ENCODE assay signal across 8 mouse cellular contexts in the genomic region with DNA sequence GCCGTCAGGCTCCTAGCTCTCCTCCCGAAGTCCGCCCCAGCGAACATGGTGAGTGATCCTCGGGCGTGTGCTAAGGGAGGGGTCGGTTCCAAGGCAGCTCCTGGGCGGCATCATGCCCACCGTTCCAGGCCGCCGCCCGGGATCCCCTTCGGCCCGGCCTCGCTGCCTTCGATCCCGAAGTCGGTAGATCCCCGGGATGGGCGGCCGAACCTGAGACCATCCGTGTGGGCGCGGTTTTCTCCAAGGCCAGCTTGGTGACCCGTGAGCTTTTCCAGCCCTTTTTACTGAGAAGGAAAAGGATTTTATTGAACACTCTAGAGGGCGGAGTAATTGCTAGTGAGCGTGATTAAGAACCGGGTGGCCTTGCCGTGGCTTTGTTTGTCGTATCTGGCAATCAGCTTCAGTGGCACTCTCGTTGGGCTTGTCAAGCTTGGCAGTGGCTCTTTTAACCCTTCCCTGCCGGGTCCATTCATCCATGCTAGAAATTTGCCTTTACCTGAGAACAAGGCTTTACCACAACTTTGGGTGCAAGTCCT. TPM values are rescaled to one million over a fixed set of nuclear protein-coding genes. Genes with fewer than 3 reads are reported as not detected.
DNase-seq lines count a peak whose midpoint lies in the region; ATAC-seq and TF ChIP-seq lines count a peak whose summit lies in the region.

No protein-coding gene starts in this region.

- peak overlapping the region; percentile 90 for H3ac ChIP-seq in C2C12 (ENCODE audit: control insufficient read depth, insufficient read length, low read depth)

- H3K27ac ChIP-seq in limb, embryonic 10.5 days = peak overlapping the region; percentile 98

- peak overlapping the region; percentile 81 for H3K4me3 ChIP-seq in C2C12 (ENCODE audit: insufficient read depth, poor library complexity, severe bottlenecking)
- H3K4me3 ChIP-seq in limb, embryonic 10.5 days = peak overlapping the region; percentile 73

- no peaks in the 10 kb centered on the region for H3K9me3 ChIP-seq in limb, embryonic 10.5 days (replicated peaks)

- intact Hi-C loops in gastrocnemius, postnatal 36 days (cut with DNase I) = loop anchor here (5.0 kb wide), 1 partner anchor 52 kb away; no protein-coding TSS in a partner anchor
- intact Hi-C loops in gastrocnemius, postnatal 14 days (cut with DNase I; ENCODE audit: low total_unique reads) = no loop called here

- ATAC-seq in megakaryocyte-erythroid progenitor cell, adult 5-6 weeks (replicated peaks; ENCODE audit: low FRiP score, low TSS enrichment, poor library complexity, severe bottlenecking) = peak; percentile 49

- under 1% methylated on average over 32 of the region's 32 CpGs for WGBS in limb, embryonic 10.5 days

- no peaks in the 10 kb centered on the region for H3K27me3 ChIP-seq in C2C12 (ENCODE audit: control insufficient read depth, insufficient read depth, insufficient read length)
- no peaks in the 10 kb centered on the region for H3K27me3 ChIP-seq in limb, embryonic 10.5 days (ENCODE audit: low read depth, poor library complexity, severe bottlenecking)

- peaks cover 50% of the 10 kb centered on the region for H3K79me3 ChIP-seq in C2C12 (ENCODE audit: low read depth)

- peak; percentile 10 to 19 for DNase-seq in gastrocnemius, adult 8-10 months (ENCODE audit: low spot score in 2 of 2)
- no peak for DNase-seq in gastrocnemius, postnatal 36 days
- DNase-seq in brain, adult 2 months (ENCODE audit: low read depth, low spot score) = peak; percentile 73
- DNase-seq in frontal cortex, adult 2 months (ENCODE audit: extremely low spot score in 1 of 2, low spot score in 1 of 2) = peak; percentile 18 to 42
- no peak for DNase-seq in limb, embryonic 10.5 days (ENCODE audit: low spot score)
- no peak for DNase-seq in gastrocnemius, postnatal 14 days

- no peak for TF ChIP-seq CTCF in C2C12 (IDR thresholded peaks at IDR 0.05; ENCODE audit: control insufficient read depth, insufficient read depth, insufficient read length)

- H3K79me2 ChIP-seq in C2C12 (ENCODE audit: control insufficient read depth, insufficient read depth) = peaks cover 53% of the 10 kb centered on the region

- no peaks in the 10 kb centered on the region for H3K36me3 ChIP-seq in C2C12 (ENCODE audit: control insufficient read depth, insufficient read depth)
- H3K36me3 ChIP-seq in limb, embryonic 10.5 days = no peaks in the 10 kb centered on the region

- H3K4me1 ChIP-seq in limb, embryonic 10.5 days = peaks cover 31% of the 10 kb centered on the region

TF ChIP-seq in C2C12, 6 proteins besides CTCF, POLR2A, EP300 and RAD21:
- TF ChIP-seq CEBPB (IDR thresholded peaks at IDR 0.05; ENCODE audit: low read depth) (no peak), USF1 (IDR thresholded peaks at IDR 0.05; ENCODE audit: low read depth) (no peak), MYOG (IDR thresholded peaks at IDR 0.05; ENCODE audit: control insufficient read depth, extremely low read depth, insufficient read length) (no peak), MYOD1 (IDR thresholded peaks at IDR 0.05; ENCODE audit: control insufficient read depth, insufficient read length, low read depth) (no peak), FOSL1 (IDR thresholded peaks at IDR 0.05; ENCODE audit: insufficient read depth, low read length, poor library complexity, severe bottlenecking) (no peak), MAX (IDR thresholded peaks at IDR 0.05) (no peak)

RNA-seq across cellular contexts. Expression of gene Dstn, which starts 0.5 kb away (rescaled TPM):
- total RNA-seq in gastrocnemius, adult 8-10 months (2022) = 10 to 100 TPM; 14.8 to 23.9 (median 20.0) TPM
- total RNA-seq in gastrocnemius, postnatal 36 days (2021) = 10 to 100 TPM; 21.0 to 27.2 TPM
- 287 TPM for polyA plus RNA-seq in C2C12 (2012; fragmentation: generic; extraction: Trizol)
- polyA plus RNA-seq in frontal cortex, adult 2 months (2012; rRNA removed) = 148 and 157 TPM in 2 replicates
- 289 and 311 TPM in 2 replicates for polyA plus RNA-seq in limb, embryonic 10.5 days (2016; fragmentation: Nextera tagmentation; extraction: Ambion mirVana)
- total RNA-seq in megakaryocyte-erythroid progenitor cell, adult 5-6 weeks (2014; fragmentation: Nextera tagmentation) = 57.0 and 76.7 TPM in 2 replicates
- total RNA-seq in megakaryocyte-erythroid progenitor cell, adult 5-6 weeks (2017) = 102 and 166 TPM in 2 replicates
- 10 to 100 TPM; 43.1 to 52.3 TPM for total RNA-seq in gastrocnemius, postnatal 14 days (2021)

RNA-seq across cellular contexts. Expression of gene Bfsp1, which starts 52.7 kb away (rescaled TPM):
- total RNA-seq in gastrocnemius, adult 8-10 months (2022) = under 1 TPM in 2 of 4 experiments, not detected in 2; 0.19 to 0.22 TPM
- under 1 TPM; 0.28 to 0.37 TPM for total RNA-seq in gastrocnemius, postnatal 36 days (2021)
- polyA plus RNA-seq in C2C12 (2012; fragmentation: generic; extraction: Trizol) = 0.06 TPM
- 0.97 and 1.0 TPM in 2 replicates for polyA plus RNA-seq in frontal cortex, adult 2 months (2012; rRNA removed)
- 0.95 and 1.1 TPM in 2 replicates for polyA plus RNA-seq in limb, embryonic 10.5 days (2016; fragmentation: Nextera tagmentation; extraction: Ambion mirVana)
- not detected in 2 replicates for total RNA-seq in megakaryocyte-erythroid progenitor cell, adult 5-6 weeks (2014; fragmentation: Nextera tagmentation)
- not detected in 2 replicates for total RNA-seq in megakaryocyte-erythroid progenitor cell, adult 5-6 weeks (2017)
- total RNA-seq in gastrocnemius, postnatal 14 days (2021) = under 1 TPM; 0.53 to 0.66 TPM

Comparison
In these comparisons a context has a peak if more than half of its experiments do, and no peak if none do; other contexts are left out.
1. DNase-seq: peak in gastrocnemius, adult 8-10 months (2 of 2), brain, adult 2 months (single experiment) and frontal cortex, adult 2 months (2 of 2); none in gastrocnemius, postnatal 36 days (0 of 2), limb, embryonic 10.5 days (single experiment) and gastrocnemius, postnatal 14 days (single experiment).